Mouse (Mus musculus): ENCODE results near the gene Il27. TPM values are rescaled to one million over a fixed set of nuclear protein-coding genes. Genes with fewer than 3 reads are reported as not detected.

The Il27 gene
- total RNA-seq, 2 experiments from 2014 or later: not detected

DNA sequence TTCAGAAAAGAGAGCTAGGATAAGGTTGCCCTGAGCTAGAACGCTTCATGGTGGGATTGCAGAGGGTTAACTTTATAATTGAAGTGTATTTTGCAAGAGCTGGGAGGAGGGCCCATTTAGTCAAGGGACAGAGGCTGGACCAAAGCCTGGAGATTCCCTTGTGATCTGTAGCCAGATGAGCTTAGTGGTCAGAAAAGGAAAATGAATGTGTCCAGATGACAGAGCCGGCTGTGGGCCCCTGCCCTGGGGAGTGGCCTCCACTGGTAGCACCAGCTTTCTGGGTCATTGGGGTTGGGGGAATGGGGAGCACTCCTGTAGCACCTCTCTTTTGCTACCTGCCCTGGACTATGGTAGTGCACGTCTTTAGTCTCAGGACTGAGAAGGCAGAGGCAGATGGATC, 12.3 kb upstream of the Il27 start:
- no peak for DNase-seq (ENCODE audit: low spot score in 2 of 2)

DNA sequence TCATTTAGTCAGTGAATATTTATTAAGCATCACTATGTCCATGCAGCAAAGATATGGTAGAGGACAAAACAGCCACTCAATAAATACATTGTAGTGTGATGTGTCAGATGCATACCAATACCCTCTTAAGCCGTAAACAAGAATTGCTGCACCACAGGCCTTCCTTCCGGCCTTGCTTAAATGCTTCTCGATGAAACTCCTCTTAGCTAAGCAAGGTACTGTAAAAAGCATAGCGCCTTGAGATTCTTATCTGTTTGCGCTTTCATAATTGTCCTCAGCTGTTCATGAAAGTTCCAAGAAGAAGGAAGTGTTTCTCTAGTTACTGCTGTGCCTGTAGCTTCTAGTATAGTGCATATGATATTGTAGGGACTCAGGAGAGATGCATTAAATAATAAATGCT, 11.9 kb upstream of the Il27 start:
- DNase-seq (ENCODE audit: low spot score in 2 of 2): no peak

GRCm38 (mm10) chr7:126602650-126603049, 7.9 kb upstream of the Il27 start:
- no peak for DNase-seq (ENCODE audit: low spot score in 2 of 2)

DNA sequence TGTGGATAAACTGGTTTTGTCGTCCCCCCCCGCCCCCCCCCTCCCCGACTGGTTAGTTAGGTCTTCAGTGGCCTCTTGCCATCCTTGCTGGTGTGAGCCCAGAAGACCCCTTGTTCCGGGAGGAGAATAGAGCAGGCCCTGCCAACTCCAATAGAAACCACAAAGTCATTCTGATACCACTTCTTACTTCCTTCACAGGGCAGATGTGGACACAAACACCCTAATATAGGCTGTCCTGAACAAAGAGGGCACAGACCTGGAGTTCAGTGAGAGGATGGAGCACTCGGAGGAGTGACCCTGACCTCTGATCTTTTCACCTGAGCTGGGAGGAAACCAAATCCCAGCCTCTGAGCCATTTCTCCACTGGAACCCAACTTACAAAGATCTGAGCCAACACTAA, 7.2 kb upstream of the Il27 start:
- no peak for DNase-seq (ENCODE audit: low spot score in 2 of 2)

DNA sequence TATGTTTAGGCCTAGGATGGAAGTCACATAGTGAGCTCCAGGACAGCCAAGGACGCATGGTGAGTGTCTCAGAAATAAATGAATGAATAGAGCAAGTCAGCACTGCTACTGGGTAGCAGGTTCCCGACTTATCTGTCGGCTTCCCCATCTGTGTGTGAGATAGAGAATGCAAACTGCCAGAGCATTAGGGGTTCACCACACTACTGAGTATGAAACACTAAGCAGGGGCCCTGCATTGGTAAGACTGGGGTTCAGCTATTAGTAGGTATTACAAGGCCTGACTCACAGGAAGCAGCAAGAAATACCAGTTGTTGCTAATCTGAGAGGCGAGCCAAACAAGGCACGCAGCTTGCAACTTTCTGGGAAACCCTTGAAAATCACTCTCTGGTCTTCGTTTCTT, 4.2 kb upstream of the Il27 start:
- no peak for DNase-seq (ENCODE audit: low spot score in 2 of 2)

- DNase-seq (ENCODE audit: low spot score in 2 of 2): no peak
These were observed 1.7 kb upstream of the Il27 start for GRCm38 (mm10) chr7:126596414-126596813.

- no peak for DNase-seq (ENCODE audit: low spot score in 2 of 2)
These were observed 1.1 kb upstream of the Il27 start for GRCm38 (mm10) chr7:126595890-126596289.

GRCm38 (mm10) chr7:126587779-126588178, 7.0 kb downstream of the Il27 start:
- peak; percentile 28 to 48 for DNase-seq (ENCODE audit: low spot score in 2 of 2)

GRCm38 (mm10) chr7:126586839-126587238, 7.9 kb downstream of the Il27 start:
- DNase-seq (ENCODE audit: low spot score in 2 of 2): no peak

DNA sequence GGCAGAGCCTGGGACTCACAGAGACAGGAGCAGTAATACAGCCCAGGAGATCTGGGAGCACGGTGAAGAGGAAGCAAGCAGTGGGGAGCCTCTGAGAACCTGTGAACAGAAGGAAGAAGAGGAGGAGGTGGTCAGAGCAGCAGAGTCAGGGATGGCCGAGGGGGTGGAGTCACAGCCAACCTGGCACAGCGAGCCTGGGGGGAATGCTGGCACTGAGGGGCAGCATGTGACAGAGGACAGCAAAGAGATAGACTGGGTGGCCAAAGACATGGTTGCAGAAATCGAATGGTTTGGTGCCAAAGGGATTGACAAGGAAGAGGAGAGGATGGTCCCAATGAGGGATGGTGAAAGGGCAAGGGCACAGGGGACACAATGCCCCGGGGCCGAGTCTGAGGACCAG, 9.0 kb downstream of the Il27 start, which contains the start of gene Cln3:
Cln3 (minus strand) TSS at position 101 of the 400 bp plus-strand sequence.
- DNase-seq (ENCODE audit: low spot score in 2 of 2): no peak

GRCm38 (mm10) chr7:126584506-126584977, 10.2 kb downstream of the Il27 start, which contains the start of gene Apobr:
Gene Apobr (plus strand): TSS chr7:126584942.
- peak in 1 of 2 experiments; percentile 15 for DNase-seq (ENCODE audit: low spot score in 2 of 2)

DNA sequence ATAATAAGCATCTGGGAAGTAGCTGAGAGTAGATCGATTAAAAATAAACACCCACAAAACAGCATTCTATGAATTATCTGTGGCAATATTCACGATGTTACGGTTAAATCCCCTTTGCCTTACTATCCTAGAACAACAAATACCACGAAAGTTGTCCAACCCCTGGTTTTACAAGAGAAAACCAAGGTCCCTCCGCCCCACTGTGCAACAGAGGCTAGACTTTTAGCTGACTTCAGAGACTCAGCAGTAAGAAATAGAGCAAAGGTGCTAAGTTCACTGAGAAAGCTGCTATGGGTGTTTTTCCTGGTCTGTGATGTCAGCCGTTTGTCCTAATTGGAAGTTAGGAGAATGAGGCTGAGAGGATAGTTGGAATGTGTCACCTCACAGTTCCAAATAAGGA, 11.0 kb downstream of the Il27 start:
- DNase-seq (ENCODE audit: low spot score in 2 of 2): no peak

GRCm38 (mm10) chr7:126583251-126583709, 11.5 kb downstream of the Il27 start:
- DNase-seq (ENCODE audit: low spot score in 2 of 2): peak; percentile 80 to 81

DNA sequence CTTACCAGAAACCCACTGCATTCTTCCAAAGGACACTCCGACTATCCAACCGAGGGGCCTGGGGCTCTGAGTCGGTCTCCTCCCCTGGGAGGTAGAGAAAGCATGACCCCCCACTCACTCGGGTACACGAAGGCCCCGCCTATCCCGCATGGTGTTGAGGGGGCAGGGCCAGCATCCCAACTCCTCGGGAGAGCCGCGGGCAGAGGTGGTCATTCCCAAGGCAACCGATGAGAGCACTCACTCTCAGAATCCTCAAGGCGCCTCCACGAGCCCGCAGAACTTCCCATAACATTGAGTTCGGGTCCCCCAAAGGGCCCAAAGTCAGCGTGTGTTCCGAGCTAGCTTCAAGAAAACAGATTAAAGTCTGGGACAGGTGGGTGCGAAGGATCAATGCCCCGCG, 12.0 kb downstream of the Il27 start:
- DNase-seq (ENCODE audit: low spot score in 2 of 2): peak in 1 of 2 experiments; percentile 10

DNA sequence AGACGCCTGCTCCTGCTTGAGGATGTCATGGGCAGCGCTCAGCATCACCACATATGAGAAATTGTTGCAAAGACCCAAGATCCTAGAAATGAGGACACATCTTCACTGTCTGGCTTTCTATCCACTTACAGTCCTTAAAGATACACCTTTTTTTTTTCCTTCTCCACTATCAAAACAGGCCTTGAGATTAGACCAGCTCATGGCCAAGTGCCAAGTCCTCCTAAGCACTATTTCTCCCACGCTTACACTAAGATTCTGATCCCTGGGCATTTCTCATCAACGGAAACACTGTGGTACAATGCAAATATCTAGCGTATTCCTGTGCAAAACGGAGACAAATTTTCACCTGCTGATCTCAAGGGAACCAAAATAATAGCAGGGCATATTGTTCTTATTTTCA, 13.1 kb downstream of the Il27 start:
- DNase-seq (ENCODE audit: low spot score in 2 of 2): no peak

DNA sequence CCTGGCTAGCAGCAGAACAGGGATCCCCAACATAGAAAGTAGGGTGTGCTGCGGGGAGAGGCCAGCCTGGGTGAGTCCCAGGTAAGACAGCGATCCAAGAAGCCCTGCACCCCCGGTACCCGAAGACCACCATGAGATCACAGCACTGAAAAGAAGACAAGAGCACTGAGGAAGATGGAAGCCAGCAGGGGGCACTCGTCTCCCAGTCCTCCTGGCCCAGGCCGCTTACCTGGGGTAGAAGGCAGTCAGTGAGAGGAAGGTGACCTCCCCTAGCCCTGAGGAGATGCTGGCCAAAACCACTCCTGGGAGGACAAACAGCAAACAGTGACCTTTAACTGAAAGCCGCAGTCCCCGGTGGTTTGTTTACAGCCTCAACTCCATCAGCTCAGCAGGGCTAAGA, 15.6 kb downstream of the Il27 start:
- DNase-seq (ENCODE audit: low spot score in 2 of 2): peak; percentile 43 to 47

DNA sequence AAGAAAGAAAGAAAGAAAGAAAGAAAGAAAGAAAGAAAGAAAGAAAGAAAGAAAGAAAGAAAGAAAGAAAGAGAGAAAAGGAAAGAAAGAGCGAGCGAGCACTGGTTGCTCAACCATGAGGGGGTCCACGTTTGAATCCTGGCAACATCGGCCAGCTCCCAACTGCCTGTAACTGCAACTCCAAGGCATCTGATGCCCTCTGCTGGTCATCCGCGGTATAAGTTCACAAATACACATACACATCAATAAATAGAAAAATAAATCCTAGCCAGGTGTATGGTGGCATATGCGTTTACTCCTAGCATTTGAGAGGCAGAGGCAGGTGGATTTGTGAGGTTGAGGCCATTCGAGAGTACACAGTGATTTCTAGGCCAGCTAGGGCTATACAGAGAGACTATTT, 17.8 kb downstream of the Il27 start:
- peak; percentile 25 to 46 for DNase-seq (ENCODE audit: low spot score in 2 of 2)

- DNase-seq (ENCODE audit: low spot score in 2 of 2): peak; percentile 88 to 89
These were observed 28.5 kb downstream of the Il27 start, which contains the start of gene Eif3c for GRCm38 (mm10) chr7:126566094-126566765. Gene Eif3c (minus strand): TSS chr7:126566411.

- no peak for DNase-seq (ENCODE audit: low spot score in 2 of 2)
These were observed 29.0 kb downstream of the Il27 start for GRCm38 (mm10) chr7:126565693-126566092.

DNA sequence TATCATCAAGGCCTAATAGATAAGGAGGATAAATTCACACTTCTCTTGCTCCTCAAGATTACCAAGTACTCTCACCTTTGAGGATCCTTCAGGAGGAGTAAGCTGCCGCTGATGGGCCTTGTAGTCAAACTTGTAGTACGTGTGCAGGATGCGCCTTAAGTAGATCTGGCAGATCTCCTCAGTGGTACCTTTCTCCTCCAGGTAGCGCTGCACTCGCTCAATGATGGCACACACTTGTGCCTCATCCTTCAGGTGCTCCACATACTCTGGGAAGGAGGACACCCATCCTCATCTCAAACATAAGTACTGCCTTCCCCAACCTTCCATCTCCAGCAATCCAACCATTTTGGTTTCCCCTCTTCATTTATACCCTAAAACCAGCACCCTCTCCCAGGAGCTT, 38.1 kb downstream of the Il27 start:
- DNase-seq (ENCODE audit: low spot score in 2 of 2): no peak

GRCm38 (mm10) chr7:126554796-126555195, 39.9 kb downstream of the Il27 start:
- no peak for DNase-seq (ENCODE audit: low spot score in 2 of 2)

DNA sequence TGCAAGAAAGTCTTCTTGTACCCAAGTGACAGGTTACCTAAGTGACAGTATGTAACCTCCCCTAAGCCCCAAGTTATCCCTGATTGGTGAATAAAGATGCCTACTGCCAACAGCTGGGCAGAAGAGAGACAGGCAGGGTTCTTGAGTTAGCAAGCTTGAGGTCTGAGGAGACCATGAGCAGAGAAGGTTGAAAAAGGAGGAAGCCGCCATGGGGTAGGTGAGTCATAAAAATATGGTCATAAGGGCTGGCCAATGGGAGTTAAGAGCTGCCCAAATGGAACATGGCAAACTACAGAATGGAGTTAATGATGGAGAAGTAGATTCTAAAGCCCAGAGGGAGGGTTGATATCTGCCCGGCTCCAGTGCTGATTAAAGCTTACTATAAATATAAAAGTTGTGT, 49.1 kb downstream of the Il27 start:
- no peak for DNase-seq (ENCODE audit: low spot score in 2 of 2)

GRCm38 (mm10) chr7:126541661-126542060, 53.1 kb downstream of the Il27 start:
- no peak for DNase-seq (ENCODE audit: low spot score in 2 of 2)

Measured in left cerebral cortex, adult 18-20 months (tissue).